Mouse (Mus musculus) Patski (cell line): ENCODE measurements around the gene Ccne1. TPM values are rescaled to one million over a fixed set of nuclear protein-coding genes. Genes with fewer than 3 reads are reported as not detected.

Source experiments
- ATAC-seq: fragments of 100-300 bp; one replicate; pipeline ENCODE4 v1.8.0; 2021
- CTCF ChIA-PET: fragments of 350-600 bp; sonication (Branson Sonifier 250); formaldehyde crosslinking; loops from one replicate; lab custom pipeline; 2022; ENCODE audit warnings: inconsistent platforms; lab: Charles Lee
- POLR2A ChIA-PET: fragments of 350-600 bp; sonication (Branson Sonifier 250); formaldehyde crosslinking; loops from one replicate; lab custom pipeline; 2022; ENCODE audit warnings: antibody characterized with exemption, inconsistent platforms; lab: Charles Lee
- DNase-seq: peaks from one replicate; pipeline ENCODE4 v3.0.0-alpha.2; 2011; ENCODE audit warnings: low read depth, low spot score
- H3K27me3 ChIP-seq: fragments of 371-371 bp; one replicate; pipeline ENCODE4 v1.5.1; 2021
- CTCF ChIP-seq: fragments of 100-300 bp; IDR thresholded peaks from one replicate; pipeline ENCODE4 v1.5.1; 2021
- in situ Hi-C: fragments of 300-500 bp; cut with MboI; formaldehyde crosslinking; loops from 3 replicates; pipeline ENCODE4 v1.11.1; 2018; ENCODE audit warnings: low pct_unique_long_range_greater_than_20kb, mixed read lengths
- polyA plus RNA-seq: library from polyadenylated mRNA; unstranded; gene quantifications from one replicate; pipeline ENCODE4 v1.2.3, GENCODE M21; 2021

The Ccne1 gene
- polyA plus RNA-seq, 1 experiment from 2014 or later = 17.9 TPM

DNA sequence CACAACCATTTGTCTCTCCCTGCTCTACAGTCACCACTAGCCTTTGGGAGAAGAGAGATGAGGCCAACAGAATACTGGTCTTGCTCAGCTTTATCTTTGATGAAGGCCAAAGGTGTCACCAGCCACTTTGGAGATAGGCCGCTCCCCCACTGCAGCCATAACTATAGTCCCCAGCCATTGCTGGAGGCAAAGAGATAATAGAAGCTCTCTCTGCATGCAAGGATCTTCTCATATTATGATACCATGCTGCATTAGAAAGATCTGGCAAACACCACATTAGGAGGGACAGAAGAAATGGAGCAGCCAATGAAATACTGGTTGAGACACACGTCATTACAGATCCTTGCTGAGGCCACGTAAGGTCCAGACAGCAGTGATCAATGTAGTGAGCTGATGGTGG lies 2.0 kb downstream of the Ccne1 start:
- no peak for DNase-seq
- ChIA-PET POLR2A (interaction anchor here (0.7 kb wide), 1 partner anchor 260 kb away, joined by 8 read pairs; no protein-coding TSS in a partner anchor), CTCF (no interaction called here)
- ATAC-seq = no peak
- in situ Hi-C loops = no loop called here
- no peak for TF ChIP-seq CTCF
- H3K27me3 ChIP-seq = no peaks in the 10 kb centered on the region

DNA sequence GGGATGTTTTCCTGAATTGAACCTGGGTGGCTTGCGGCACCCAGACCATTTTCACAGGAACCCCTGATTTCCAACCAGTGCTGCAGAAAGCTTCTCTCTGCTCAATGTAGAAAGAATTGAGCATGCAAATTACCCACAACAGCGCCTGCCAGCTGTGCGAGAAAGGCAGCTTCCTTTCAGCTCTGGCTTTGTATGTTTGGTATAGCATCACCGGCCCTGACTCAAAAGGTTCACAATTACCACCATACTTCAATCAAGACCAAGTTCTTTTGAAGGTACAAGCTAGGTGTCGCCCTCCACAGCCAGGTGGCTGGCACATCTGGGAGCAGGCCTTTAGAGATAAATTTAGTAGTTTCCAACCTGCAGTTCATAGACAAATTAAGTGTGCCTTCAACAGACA lies 3.2 kb downstream of the Ccne1 start:
- no peak for DNase-seq
- in situ Hi-C loops = no loop called here
- no peaks in the 10 kb centered on the region for H3K27me3 ChIP-seq
- TF ChIP-seq CTCF = no peak
- POLR2A ChIA-PET = no interaction called here
- CTCF ChIA-PET = interaction anchor here (1.1 kb wide), 1 partner anchor 21 kb away, joined by 3 read pairs; no protein-coding TSS in a partner anchor
- no peak for ATAC-seq

DNA sequence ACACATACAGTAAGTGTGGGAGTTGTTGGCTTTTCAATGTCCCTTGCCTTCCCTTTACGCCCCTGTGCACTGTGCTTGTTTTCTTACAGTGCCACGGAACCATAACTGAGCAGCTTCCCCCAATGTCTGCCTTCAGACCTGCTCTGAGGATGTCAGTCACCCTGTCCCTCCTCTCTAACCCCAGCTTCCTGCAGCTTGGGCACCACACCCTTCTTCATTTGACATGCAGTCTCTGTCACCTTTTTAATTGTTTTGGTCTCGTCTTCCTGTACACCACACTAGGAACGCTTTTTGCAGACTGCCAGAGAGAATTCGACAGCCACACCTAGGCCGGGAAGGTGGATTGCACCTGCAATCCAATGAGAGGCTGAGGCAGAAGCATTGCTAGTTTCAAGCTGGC lies 13.0 kb downstream of the Ccne1 start:
- CTCF ChIA-PET = no interaction called here
- no peaks in the 10 kb centered on the region for H3K27me3 ChIP-seq
- no peak for TF ChIP-seq CTCF
- no peak for ATAC-seq
- in situ Hi-C loops = no loop called here
- POLR2A ChIA-PET = no interaction called here
- no peak for DNase-seq

GRCm38 (mm10) chr7:38093101-38093500 lies 14.2 kb downstream of the Ccne1 start:
- ATAC-seq (no peak), DNase-seq (no peak)
- POLR2A ChIA-PET = no interaction called here
- no peaks in the 10 kb centered on the region for H3K27me3 ChIP-seq
- CTCF ChIA-PET = interaction anchor here (1.4 kb wide), 1 partner anchor 733 kb away, joined by 4 read pairs; no protein-coding TSS in a partner anchor
- in situ Hi-C loops = no loop called here
- TF ChIP-seq CTCF = no peak

DNA sequence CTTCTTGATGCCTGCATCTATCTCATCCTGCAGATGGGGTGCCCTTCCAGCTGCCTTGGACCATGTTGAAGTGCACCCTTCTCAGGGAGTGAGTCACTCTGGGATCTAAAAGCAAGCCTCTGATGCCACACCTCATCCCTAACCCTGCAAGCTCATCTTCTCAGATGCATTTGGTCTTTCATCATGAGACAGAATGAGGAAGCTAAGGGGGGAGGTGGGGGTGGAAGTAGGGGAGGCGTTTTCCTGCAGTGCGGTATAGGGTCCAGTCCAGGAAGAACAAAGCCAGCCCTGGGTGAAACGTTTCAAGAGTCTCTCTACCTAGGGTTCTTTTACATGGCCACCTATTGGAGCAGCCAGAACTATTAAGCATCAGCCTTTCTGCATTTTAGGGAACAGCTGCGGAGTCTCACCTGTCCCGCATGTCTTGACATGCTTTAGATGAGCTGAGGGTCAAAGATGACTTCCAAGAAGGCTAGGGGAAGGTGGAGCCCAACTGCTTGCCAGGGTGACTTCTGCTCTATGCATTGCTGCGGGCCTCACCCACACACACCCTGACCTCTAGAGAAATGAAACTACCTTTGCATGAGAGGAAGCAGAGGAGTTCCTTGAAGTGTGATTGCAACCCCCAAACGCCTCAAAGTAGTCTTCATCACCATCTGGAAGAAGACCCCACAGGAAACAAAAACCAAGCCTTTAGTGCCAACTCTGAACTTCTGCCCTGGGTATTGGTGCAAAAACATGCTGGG lies 17.2 kb downstream of the Ccne1 start:
- ATAC-seq (no peak), DNase-seq (no peak)
- no peaks in the 10 kb centered on the region for H3K27me3 ChIP-seq
- in situ Hi-C loops = loop anchor here (10.0 kb wide), 1 partner anchor 175 kb away; no protein-coding TSS in a partner anchor
- TF ChIP-seq CTCF = no peak
- ChIA-PET POLR2A (no interaction called here), CTCF (interaction anchor here (1.2 kb wide), 1 partner anchor 17 kb away, joined by 3 read pairs; no protein-coding TSS in a partner anchor)

DNA sequence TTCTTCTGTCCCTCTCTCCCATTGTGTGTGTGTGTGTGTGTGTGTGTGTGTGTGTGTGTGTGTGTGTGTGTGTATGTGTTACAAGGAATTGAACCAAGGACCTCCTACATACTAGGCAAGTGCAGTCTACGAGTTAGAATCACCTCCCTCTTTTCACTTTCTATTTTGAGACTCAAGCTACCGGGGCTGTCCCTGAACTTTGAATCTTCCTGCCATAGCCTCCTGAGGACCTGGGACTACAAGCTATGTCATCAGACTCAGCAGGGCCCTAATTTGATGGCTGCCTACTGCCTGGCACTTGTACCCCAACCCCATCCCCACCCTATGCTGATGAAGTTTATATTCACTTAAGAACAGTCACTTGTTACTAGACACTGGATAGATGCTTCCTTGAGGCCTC lies 18.9 kb downstream of the Ccne1 start:
- no peaks in the 10 kb centered on the region for H3K27me3 ChIP-seq
- in situ Hi-C loops = loop anchor here (10.0 kb wide), 1 partner anchor 176 kb away; no protein-coding TSS in a partner anchor
- CTCF ChIA-PET = no interaction called here
- no peak for TF ChIP-seq CTCF
- no peak for DNase-seq
- POLR2A ChIA-PET = no interaction called here
- no peak for ATAC-seq

DNA sequence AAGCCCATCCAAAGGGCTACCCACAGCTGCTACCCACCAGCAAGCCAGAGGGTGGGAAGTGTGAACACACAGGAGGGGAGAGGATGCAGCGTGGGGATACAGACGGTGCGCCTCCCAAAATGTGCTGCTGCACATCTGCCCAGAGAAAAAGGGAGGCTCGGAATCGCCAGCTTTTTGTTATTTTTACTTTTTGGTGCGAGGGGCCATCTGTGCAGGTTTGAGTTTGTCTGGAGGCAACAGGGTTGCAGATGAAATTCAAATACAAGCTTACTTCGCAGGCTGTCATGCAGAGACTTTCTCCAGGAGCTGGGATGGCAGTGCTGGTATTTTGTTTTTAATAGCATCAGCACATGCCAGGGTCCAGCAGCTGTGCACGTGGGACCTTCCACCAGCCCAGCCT lies 19.5 kb downstream of the Ccne1 start:
- ATAC-seq (no peak), DNase-seq (no peak)
- ChIA-PET CTCF (interaction anchor here (1.2 kb wide), 1 partner anchor 179 kb away, joined by 3 read pairs; no protein-coding TSS in a partner anchor), POLR2A (no interaction called here)
- H3K27me3 ChIP-seq = no peaks in the 10 kb centered on the region
- TF ChIP-seq CTCF = no peak
- in situ Hi-C loops = loop anchor here (10.0 kb wide), 1 partner anchor 177 kb away; no protein-coding TSS in a partner anchor

DNA sequence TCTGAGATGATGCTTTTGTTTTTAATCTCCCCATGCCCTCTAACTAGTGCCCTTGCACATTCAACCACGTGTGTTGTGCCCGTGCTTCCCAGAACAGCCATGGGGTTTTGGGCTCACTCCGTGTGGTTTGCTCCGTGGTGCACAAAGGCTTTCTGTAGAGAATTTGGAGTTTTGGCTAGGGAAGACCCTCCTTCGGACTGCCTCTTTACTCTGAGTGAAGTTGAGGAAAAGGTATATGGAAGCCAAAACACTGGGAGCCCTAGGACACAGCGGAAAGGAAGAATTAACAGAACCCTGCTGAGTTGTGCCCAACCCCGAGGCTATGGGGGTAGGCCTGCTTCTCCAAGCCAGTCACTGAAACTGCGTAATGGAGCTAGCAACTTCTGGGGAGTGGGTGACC lies 20.9 kb downstream of the Ccne1 start:
- ChIA-PET CTCF (interaction anchor here (1.0 to 2.1 kb wide), 3 partner anchors 12 to 180 kb away, joined by 3 to 5 read pairs (median 3); no protein-coding TSS in a partner anchor), POLR2A (interaction anchor here (0.6 kb wide), 1 partner anchor 68 kb away, joined by 3 read pairs; no protein-coding TSS in a partner anchor)
- no peak for TF ChIP-seq CTCF
- in situ Hi-C loops = loop anchor here (10.0 kb wide), 1 partner anchor 178 kb away; no protein-coding TSS in a partner anchor
- no peaks in the 10 kb centered on the region for H3K27me3 ChIP-seq
- no peak for DNase-seq
- ATAC-seq = no peak

GRCm38 (mm10) chr7:38085573-38086211 lies 21.6 kb downstream of the Ccne1 start:
- no peak for TF ChIP-seq CTCF
- CTCF ChIA-PET = interaction anchor here (0.8 to 2.1 kb wide), 3 partner anchors 11 to 24 kb away, joined by 3 to 5 read pairs (median 3); no protein-coding TSS in a partner anchor
- POLR2A ChIA-PET = interaction anchor here (0.6 to 1.1 kb wide), 2 partner anchors 22 to 68 kb away, joined by 3 to 5 read pairs; partner anchors contain the start of gene Ccne1
- in situ Hi-C loops = loop anchor here (10.0 kb wide), 1 partner anchor 179 kb away; no protein-coding TSS in a partner anchor
- ATAC-seq (no peak), DNase-seq (no peak)
- H3K27me3 ChIP-seq = no peaks in the 10 kb centered on the region
